Mouse (Mus musculus) stomach, postnatal 0 days (tissue): ENCODE measurements at regions not wholly inside any gene's neighbourhood (a gene's known extent, or its start where the extent isn't known, plus 50 kb on each side); places are given as distances from the start of the nearest gene placed in this dataset.

ENCODE experiments used
- CTCF ChIP-seq: IDR thresholded peaks from 2 replicates; pipeline ENCODE4 v1.5.1; 2016; ENCODE audit warnings: antibody characterized with exemption, low read depth, mild to moderate bottlenecking, moderate library complexity
- EP300 ChIP-seq: optimal IDR thresholded peaks from 2 replicates; pipeline ENCODE3; 2016; ENCODE audit warnings: antibody characterized with exemption

DNA sequence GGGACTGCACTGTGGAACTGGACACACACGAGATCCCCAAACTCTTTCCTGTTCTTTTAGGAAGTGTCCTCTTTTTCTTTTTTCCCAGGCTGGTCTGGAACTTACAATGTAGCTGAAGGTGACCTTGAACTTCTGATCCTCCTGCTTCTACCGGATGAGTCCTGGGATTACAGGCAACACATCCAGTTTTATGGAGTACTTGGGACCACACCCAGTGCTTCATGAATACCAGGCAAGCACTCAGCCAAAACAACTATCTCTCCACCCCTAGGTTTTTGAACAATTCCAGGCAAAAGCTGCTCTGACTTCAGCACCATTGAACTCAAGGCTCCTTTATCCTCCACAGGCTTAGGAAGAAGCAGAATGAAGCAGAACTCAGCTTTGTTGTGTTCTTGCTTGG lies 79.7 kb downstream of the Spesp1 start:
- TF ChIP-seq CTCF (no peak), EP300 (no peak)
